Mouse (Mus musculus): Measurements from ENCODE around the gene Pnkd. TPM values are rescaled to one million over a fixed set of nuclear protein-coding genes. Genes with fewer than 3 reads are reported as not detected.
A peak's percentile ranks its signal among the peaks of the same experiment; 100 is the strongest.

Pnkd gene
- total and polyA plus RNA-seq, 3 experiments, result 45.5 to 318 (median 154) TPM

DNA sequence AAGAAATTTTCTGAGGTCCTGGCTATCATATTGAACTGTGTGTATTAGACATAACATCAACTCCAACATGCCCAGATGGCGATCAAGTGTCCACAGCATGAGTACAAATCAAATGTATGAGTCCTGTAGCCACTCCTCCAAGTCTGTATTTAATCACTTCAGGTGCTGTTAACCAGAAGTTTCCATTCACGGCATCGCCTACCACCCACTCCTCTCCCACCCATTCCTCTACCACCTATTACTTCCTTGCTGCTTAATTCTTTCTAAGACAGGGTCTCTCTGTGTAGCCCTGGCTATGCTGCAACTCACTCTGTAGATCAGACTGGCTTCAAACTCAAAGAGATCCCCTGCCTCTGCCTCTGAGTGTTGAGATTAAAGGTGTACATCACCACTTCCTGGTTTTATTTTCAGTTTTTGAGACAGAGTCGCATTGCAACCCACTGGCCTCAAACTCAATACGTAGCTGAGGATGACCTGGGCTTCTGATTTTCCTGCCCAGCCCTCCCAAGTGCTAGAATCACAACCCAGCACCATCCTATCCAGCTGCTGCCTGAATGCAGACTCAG lies 75.3 kb downstream of the Pnkd start:
- Histone ChIP-seq H3K79me2 (replicated peaks; ENCODE audit: control insufficient read depth, extremely low read depth, insufficient read depth, poor library complexity, severe bottlenecking) (no peaks in the 10 kb centered on the region), H3K9ac (ENCODE audit: insufficient read depth, low read depth) (peak overlapping the region; percentile 29), H3K4me1 (ENCODE audit: control insufficient read depth in 1 of 2, insufficient read depth in 2 of 2) (peaks cover 32 to 75% of the 10 kb centered on the region in 2 experiments), H3K27me3 (replicated peaks) (no peaks in the 10 kb centered on the region), H3K36me3 (replicated peaks in 1 of 2; ENCODE audit: control insufficient read depth in 1 of 2, insufficient read depth in 1 of 2, low read length in 1 of 2) (peaks cover 13 to 18% of the 10 kb centered on the region in 2 experiments), H3K9me3 (replicated peaks; ENCODE audit: low read length) (no peaks in the 10 kb centered on the region), H3K4me2 (ENCODE audit: insufficient read depth, low read depth, poor library complexity, severe bottlenecking) (peak overlapping the region; percentile 42; the same call in 1 of the 2 replicates), H3K4me3 (replicated peaks in 1 of 3; ENCODE audit: low read depth in 2 of 3, low read length in 2 of 3, poor library complexity in 1 of 3) (no peak overlapping the region), H3K27ac (ENCODE audit: insufficient read depth, low read depth) (peak overlapping the region; percentile 72)
- peak; percentile 75 for TF ChIP-seq ELF1 (IDR thresholded peaks at IDR 0.05; ENCODE audit: low read depth, low read length)
- no peak for TF ChIP-seq RCOR1 (conservative IDR thresholded peaks at IDR 0.05; ENCODE audit: low read depth, low read length)
- TF ChIP-seq EP300 (IDR thresholded peaks at IDR 0.05; ENCODE audit: low read length), result 0 out of 2 replicates have a peak, but pooled peaks have one; percentile 24
- TF ChIP-seq CHD2 (IDR thresholded peaks at IDR 0.05; ENCODE audit: low read length), result 0 out of 2 replicates have a peak, but pooled peaks have one; percentile 2
- dilution Hi-C loops (cut with MboI; ENCODE audit: extremely low pct_ligation_motif_present, extremely low pct_unique_long_range_greater_than_20kb, low sequenced_read_pairs), result no loop called here
- no peak for DNase-seq (ENCODE audit: extremely low read depth)
- in situ Hi-C loops (cut with MboI; ENCODE audit: low pct_ligation_motif_present, low pct_unique_long_range_greater_than_20kb, low sequenced_read_pairs), result loop anchor here (5.0 kb wide), 1 partner anchor 53 kb away; the partner anchor contains the start of gene Tmbim1

DNA sequence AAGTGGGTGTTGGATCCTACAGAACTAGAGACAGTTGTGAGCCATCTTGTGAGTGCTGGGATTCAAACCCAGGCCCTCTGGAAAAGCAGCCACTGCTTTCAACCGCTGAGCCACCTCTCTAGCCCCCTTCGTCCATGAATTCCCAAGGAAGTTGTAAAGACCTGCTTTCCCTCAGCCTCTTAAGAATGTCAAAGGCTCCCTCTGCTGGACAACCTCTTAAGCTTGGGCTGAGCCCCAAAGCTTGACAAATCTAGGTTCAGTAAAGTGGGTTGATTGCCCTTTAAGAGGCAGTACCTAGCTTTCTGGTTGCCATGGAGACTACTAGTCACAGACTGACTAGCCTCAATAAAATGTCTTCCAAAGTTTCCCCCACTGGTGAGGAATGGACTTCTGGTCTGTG lies 77.1 kb downstream of the Pnkd start, which contains the start of gene Catip:
Gene Catip, plus strand, starts transcription at position 297 of the 400 bp plus-strand sequence.
- Histone ChIP-seq H3K9ac (ENCODE audit: insufficient read depth, low read depth) (no peak within 1 kb of the TSS), H3K27me3 (replicated peaks) (no peaks in the 10 kb centered on the region), H3K4me3 (replicated peaks in 1 of 3; ENCODE audit: low read depth in 2 of 3, low read length in 2 of 3, poor library complexity in 1 of 3) (no peak within 1 kb of the TSS), H3K79me2 (replicated peaks; ENCODE audit: control insufficient read depth, extremely low read depth, insufficient read depth, poor library complexity, severe bottlenecking) (no peaks in the 10 kb centered on the region), H3K4me2 (ENCODE audit: insufficient read depth, low read depth, poor library complexity, severe bottlenecking) (no peak within 1 kb of the TSS), H3K27ac (ENCODE audit: insufficient read depth, low read depth) (no peak within 1 kb of the TSS; the same call in 1 of the 2 replicates), H3K4me1 (ENCODE audit: control insufficient read depth in 1 of 2, insufficient read depth in 2 of 2) (peaks cover 36 to 68% of the 10 kb centered on the region in 2 experiments), H3K9me3 (replicated peaks; ENCODE audit: low read length) (no peaks in the 10 kb centered on the region), H3K36me3 (replicated peaks in 1 of 2; ENCODE audit: control insufficient read depth in 1 of 2, insufficient read depth in 1 of 2, low read length in 1 of 2) (peaks cover 0 to 2% of the 10 kb centered on the region in 2 experiments)
- peak; percentile 99 for TF ChIP-seq SMC3 (IDR thresholded peaks at IDR 0.05; ENCODE audit: low read depth, low read length)
- peak; percentile 92 for TF ChIP-seq ZC3H11A (IDR thresholded peaks at IDR 0.05; ENCODE audit: low read depth, low read length)
- TF ChIP-seq RCOR1 (conservative IDR thresholded peaks at IDR 0.05; ENCODE audit: low read depth, low read length), result no peak
- TF ChIP-seq RAD21 (IDR thresholded peaks at IDR 0.05; ENCODE audit: low read depth, low read length), result peak; percentile 97
- no peak for TF ChIP-seq IRF4 (IDR thresholded peaks at IDR 0.05; ENCODE audit: low read depth, low read length)
- TF ChIP-seq CTCF (conservative IDR thresholded peaks at IDR 0.05 in 1 of 2, IDR thresholded peaks at IDR 0.05 in 1 of 2; ENCODE audit: low read depth in 2 of 2, low read length in 2 of 2), result peak; percentile 49 to 97; a peak in 3 of 4 replicates
- dilution Hi-C loops (cut with MboI; ENCODE audit: extremely low pct_ligation_motif_present, extremely low pct_unique_long_range_greater_than_20kb, low sequenced_read_pairs) (no loop called here), in situ Hi-C loops (cut with MboI; ENCODE audit: low pct_ligation_motif_present, low pct_unique_long_range_greater_than_20kb, low sequenced_read_pairs) (loop anchor here (5.0 kb wide), 1 partner anchor 55 kb away; the partner anchor contains the start of gene Tmbim1)
- peak; percentile 88 for DNase-seq (ENCODE audit: extremely low read depth)

DNA sequence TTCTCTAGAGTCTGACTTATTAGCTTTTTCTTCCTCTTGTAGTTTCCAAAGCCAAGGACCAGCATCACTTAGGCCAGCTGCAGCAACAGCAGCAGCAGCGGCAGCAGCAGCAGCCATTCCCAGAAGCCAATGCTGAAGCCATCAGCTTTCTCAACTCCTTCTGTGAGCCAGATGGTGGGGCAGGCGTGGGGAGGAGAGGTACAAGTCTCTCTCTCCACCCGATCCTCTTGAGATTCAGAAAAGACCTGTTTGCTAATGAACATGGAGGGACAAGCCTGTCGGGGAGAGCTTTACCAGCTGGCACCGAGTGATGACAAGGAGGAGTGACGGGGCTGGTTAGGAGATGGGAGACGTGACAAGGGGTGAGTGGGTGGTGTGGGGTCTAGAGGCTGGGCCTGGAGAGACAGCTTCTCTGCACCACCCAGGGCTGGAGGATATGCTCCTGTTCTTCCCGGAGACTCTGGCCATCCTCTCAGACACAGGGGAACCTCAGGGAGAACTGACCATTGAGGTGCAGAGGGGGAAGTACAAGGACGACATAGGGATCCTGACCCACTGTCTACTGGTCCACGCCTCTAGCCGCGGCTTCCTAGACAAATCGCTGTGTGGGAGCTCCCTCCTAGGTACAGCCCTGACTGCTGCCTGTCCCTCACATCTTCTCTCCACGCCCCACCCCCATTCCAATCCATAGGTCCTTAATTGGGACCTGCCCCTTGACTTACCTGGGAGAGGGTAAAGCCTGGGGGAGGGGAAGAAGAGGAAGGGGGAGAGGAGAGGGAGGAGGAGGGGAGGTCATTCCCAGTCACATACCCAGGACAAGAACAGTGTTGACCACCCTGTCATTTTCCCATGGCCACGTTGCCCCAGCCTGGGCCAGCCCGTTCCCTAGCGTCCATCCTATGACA lies 77.8 kb downstream of the Pnkd start:
- H3K9ac ChIP-seq (ENCODE audit: insufficient read depth, low read depth), result no peak overlapping the region
- no peak for DNase-seq (ENCODE audit: extremely low read depth)
- H3K27ac ChIP-seq (ENCODE audit: insufficient read depth, low read depth), result no peak overlapping the region
- H3K4me1 ChIP-seq (ENCODE audit: control insufficient read depth in 1 of 2, insufficient read depth in 2 of 2), result peaks cover 40 to 72% of the 10 kb centered on the region in 2 experiments
- TF ChIP-seq JUND (conservative IDR thresholded peaks at IDR 0.05; ENCODE audit: low read depth, low read length) (no peak), USF2 (conservative IDR thresholded peaks at IDR 0.05; ENCODE audit: low read depth, low read length) (no peak), MEF2A (IDR thresholded peaks at IDR 0.05; ENCODE audit: borderline replicate concordance, low read depth, low read length) (no peak), E2F4 (IDR thresholded peaks at IDR 0.05; ENCODE audit: insufficient replicate concordance, low read depth, low read length) (no peak), CTCF (conservative IDR thresholded peaks at IDR 0.05 in 1 of 2, IDR thresholded peaks at IDR 0.05 in 1 of 2; ENCODE audit: low read depth in 2 of 2, low read length in 2 of 2) (no peak), UBTF (IDR thresholded peaks at IDR 0.05; ENCODE audit: low read depth, low read length) (no peak), HCFC1 (IDR thresholded peaks at IDR 0.05; ENCODE audit: low read depth, low read length) (no peak)
- in situ Hi-C loops (cut with MboI; ENCODE audit: low pct_ligation_motif_present, low pct_unique_long_range_greater_than_20kb, low sequenced_read_pairs), result loop anchor here (5.0 kb wide), 1 partner anchor 55 kb away; the partner anchor contains the start of gene Tmbim1
- H3K4me3 ChIP-seq (replicated peaks in 1 of 3; ENCODE audit: low read depth in 2 of 3, low read length in 2 of 3, poor library complexity in 1 of 3), result no peak overlapping the region
- H3K4me2 ChIP-seq (ENCODE audit: insufficient read depth, low read depth, poor library complexity, severe bottlenecking), result no peak overlapping the region
- H3K36me3 ChIP-seq (replicated peaks in 1 of 2; ENCODE audit: control insufficient read depth in 1 of 2, insufficient read depth in 1 of 2, low read length in 1 of 2), result peaks cover 0 to 2% of the 10 kb centered on the region in 2 experiments
- no peaks in the 10 kb centered on the region for H3K9me3 ChIP-seq (replicated peaks; ENCODE audit: low read length)
- no peaks in the 10 kb centered on the region for H3K79me2 ChIP-seq (replicated peaks; ENCODE audit: control insufficient read depth, extremely low read depth, insufficient read depth, poor library complexity, severe bottlenecking)
- dilution Hi-C loops (cut with MboI; ENCODE audit: extremely low pct_ligation_motif_present, extremely low pct_unique_long_range_greater_than_20kb, low sequenced_read_pairs), result no loop called here
- no peaks in the 10 kb centered on the region for H3K27me3 ChIP-seq (replicated peaks)
